Mouse (Mus musculus) urinary bladder, postnatal 10 days (tissue): ENCODE data around the gene Olfr1437.
"Not testable (repeated sequence)": the region's sequence is repeated elsewhere in the genome, so short reads cannot be mapped to it uniquely, and the experiment has no call there.

Source experiments
- DNase-seq: peaks from one replicate; pipeline ENCODE4 v3.0.0; 2022; ENCODE audit warnings: low spot score

The Olfr1437 gene

GRCm38 (mm10) chr19:12325001-12325400, at the start of gene Olfr1437:
Gene Olfr1437, minus strand, starts transcription at chr19:12325101.
- DNase-seq, result no peak

- no peak for DNase-seq
Measured at GRCm38 (mm10) chr19:12374465-12375025, 49.6 kb upstream of the Olfr1437 start.

GRCm38 (mm10) chr19:12373004-12373403, 48.1 kb upstream of the Olfr1437 start:
- no peak for DNase-seq

- no peak for DNase-seq
Measured at GRCm38 (mm10) chr19:12335810-12336209, 10.9 kb upstream of the Olfr1437 start, which contains the start of gene Olfr1438-ps1. Gene Olfr1438-ps1, minus strand, starts transcription at chr19:12335910.

- not testable (repeated sequence) for DNase-seq
Measured at GRCm38 (mm10) chr19:12299030-12299429, 25.9 kb downstream of the Olfr1437 start, which contains the start of gene Olfr1436. Gene Olfr1436, minus strand, starts transcription at chr19:12299130.

- DNase-seq, result no peak
Measured at GRCm38 (mm10) chr19:12292979-12293378, 31.9 kb downstream of the Olfr1437 start.

- no peak for DNase-seq
Measured at GRCm38 (mm10) chr19:12279554-12279953, 45.3 kb downstream of the Olfr1437 start, which contains the start of gene Olfr1434. Gene Olfr1434, plus strand, starts transcription at chr19:12279854.
